Mouse (Mus musculus) ES-E14 (cell line): Measurements from ENCODE around the gene Opa3.

ENCODE experiments used
- CHD2 ChIP-seq: IDR thresholded peaks from 2 replicates; pipeline ENCODE4 v1.6.1; 2014; ENCODE audit warnings: mild to moderate bottlenecking, low read depth, low read length, inconsistent platforms
- HCFC1 ChIP-seq: IDR thresholded peaks from 2 replicates; pipeline ENCODE4 v1.6.1; 2012; ENCODE audit warnings: low read length, inconsistent platforms, borderline replicate concordance; ENCODE audit not compliant: insufficient read depth
- ZC3H11A ChIP-seq: IDR thresholded peaks from 2 replicates; pipeline ENCODE4 v1.6.1; 2012; ENCODE audit warnings: low read depth, mild to moderate bottlenecking, inconsistent platforms, low read length, borderline replicate concordance

DNA sequence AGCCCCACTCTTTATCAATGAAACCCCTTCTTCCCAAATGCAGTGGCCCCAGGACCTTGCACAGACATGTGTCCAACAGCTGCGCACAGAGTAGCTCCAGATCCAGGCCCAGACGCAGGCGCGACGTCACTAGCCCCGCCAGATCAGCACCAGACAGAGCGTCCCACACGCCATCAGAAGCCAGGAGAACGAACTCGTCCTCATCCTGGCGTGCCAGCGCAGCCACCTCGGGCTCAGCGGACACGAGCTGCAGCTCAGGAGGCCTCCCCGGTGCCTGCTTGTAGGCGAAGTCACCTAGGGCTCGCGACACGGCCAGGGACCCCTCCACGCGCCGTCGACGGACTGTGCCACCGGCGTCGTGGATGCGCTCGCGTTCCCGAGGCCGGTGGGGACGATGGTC lies 50.9 kb downstream of the Opa3 start:
- TF ChIP-seq CHD2: no peak
- no peak for TF ChIP-seq HCFC1
- TF ChIP-seq ZC3H11A: no peak
